Mouse (Mus musculus) liver, embryonic 11.5 days (tissue): ENCODE measurements around the gene Apba2. TPM values are rescaled to one million over a fixed set of nuclear protein-coding genes. Genes with fewer than 3 reads are reported as not detected.

Experiments used
- ATAC-seq: fragments of 200-750 bp; cut with Nextera tagmentation; replicated peaks from 2 replicates; pipeline ENCODE4 v1.8.0; 2017; ENCODE audit warnings: moderate number of reproducible peaks, mild to moderate bottlenecking, moderate TSS enrichment, moderate library complexity; ENCODE audit not compliant: low FRiP score
- DNase-seq: peaks from one replicate; pipeline ENCODE4 v3.0.0-alpha.2; 2017; ENCODE audit warnings: low spot score
- H3K27ac ChIP-seq: fragments of 300-500 bp; sonication (generic); 2 replicates; pipeline ENCODE4 v1.5.1; 2014; ENCODE audit warnings: mild to moderate bottlenecking, low read depth, low read length, control low read depth
- H3K27me3 ChIP-seq: fragments of 300-500 bp; sonication (generic); replicated peaks from 2 replicates; pipeline ENCODE4 v1.6.1; 2014; ENCODE audit warnings: low read length, mixed read lengths; ENCODE audit not compliant: control insufficient read depth, insufficient read depth
- H3K36me3 ChIP-seq: fragments of 300-500 bp; sonication (generic); 2 replicates; pipeline ENCODE4 v1.6.1; 2014; ENCODE audit warnings: mild to moderate bottlenecking, low read length, moderate library complexity, mixed read lengths; ENCODE audit not compliant: control insufficient read depth, insufficient read depth
- H3K4me1 ChIP-seq: fragments of 300-500 bp; sonication (generic); replicated peaks from 2 replicates; pipeline ENCODE4 v1.6.1; 2014; ENCODE audit warnings: low read length, mixed read lengths; ENCODE audit not compliant: control insufficient read depth, insufficient read depth
- H3K4me2 ChIP-seq: fragments of 300-500 bp; sonication (generic); 2 replicates; pipeline ENCODE4 v1.6.1; 2014; ENCODE audit warnings: mild to moderate bottlenecking, control low read depth, moderate library complexity
- H3K4me3 ChIP-seq: fragments of 300-500 bp; sonication (generic); 2 replicates; pipeline ENCODE4 v1.5.1; 2014; ENCODE audit warnings: low read depth, low read length, control low read depth
- H3K9ac ChIP-seq: fragments of 300-500 bp; sonication (generic); 2 replicates; pipeline ENCODE4 v1.6.1; 2014; ENCODE audit warnings: low read depth, low read length, control low read depth
- H3K9me3 ChIP-seq: fragments of 300-500 bp; sonication (generic); 2 replicates; pipeline ENCODE4 v1.6.1; 2016; ENCODE audit warnings: low read length, inconsistent platforms, mixed read lengths; ENCODE audit not compliant: control insufficient read depth
- WGBS: fragments of 180-500 bp; shearing (Covaris S2); extraction: QIAGEN DNeasy Blood & Tissue Kit; methylation state at CpG from one replicate; pipeline ENCODE4 v1.1.7; 2014; 5-methylcytosine and 5-hydroxymethylcytosine counted together
- polyA plus RNA-seq: library from polyadenylated mRNA; unstranded; fragments of >200 nt; fragmentation: Nextera tagmentation; extraction: Ambion mirVana; gene quantifications from 2 replicates; pipeline ENCODE4 v1.2.1, GENCODE M21; 2014

Apba2 gene
- polyA plus RNA-seq, 1 experiment from 2014 or later, result 0.96 TPM

- DNase-seq, result no peak
- ATAC-seq, result no peak
- Histone ChIP-seq H3K4me1 (no peaks in the 10 kb centered on the region), H3K9me3 (no peaks in the 10 kb centered on the region), H3K27me3 (peaks cover 39% of the 10 kb centered on the region), H3K9ac (no peak overlapping the region), H3K4me2 (no peak overlapping the region), H3K36me3 (no peaks in the 10 kb centered on the region), H3K4me3 (no peak overlapping the region), H3K27ac (no peak overlapping the region)
- 67% methylated on average over 6 of the region's 6 CpGs for WGBS
Observed at GRCm38 (mm10) chr7:64503641-64504040, 2.1 kb downstream of the Apba2 start.

GRCm38 (mm10) chr7:64504691-64505231 lies 3.3 kb downstream of the Apba2 start:
- no peaks in the 10 kb centered on the region for H3K36me3 ChIP-seq
- no peak overlapping the region for H3K4me3 ChIP-seq
- 24% methylated on average over 8 of the region's 8 CpGs for WGBS
- no peak for DNase-seq
- peaks cover 39% of the 10 kb centered on the region for H3K27me3 ChIP-seq
- H3K27ac ChIP-seq, result no peak overlapping the region
- H3K9ac ChIP-seq, result no peak overlapping the region
- no peak overlapping the region for H3K4me2 ChIP-seq
- no peaks in the 10 kb centered on the region for H3K4me1 ChIP-seq
- no peak for ATAC-seq
- no peaks in the 10 kb centered on the region for H3K9me3 ChIP-seq

- H3K27me3 ChIP-seq, result peaks cover 39% of the 10 kb centered on the region
- no peak for ATAC-seq
- WGBS, result 86% methylated on average over 3 of the region's 3 CpGs
Observed at GRCm38 (mm10) chr7:64505571-64505970, 4.1 kb downstream of the Apba2 start.

GRCm38 (mm10) chr7:64508826-64509225 lies 7.3 kb downstream of the Apba2 start:
- 88% methylated on average over 7 of the region's 7 CpGs for WGBS

More at GRCm38 (mm10) chr7:64505571-64505970, 4.1 kb downstream of the Apba2 start:
- Histone ChIP-seq H3K4me1 (no peaks in the 10 kb centered on the region), H3K4me3 (no peak overlapping the region), H3K9ac (no peak overlapping the region), H3K27ac (no peak overlapping the region), H3K9me3 (no peaks in the 10 kb centered on the region), H3K4me2 (no peak overlapping the region), H3K36me3 (no peaks in the 10 kb centered on the region)
- no peak for DNase-seq

GRCm38 (mm10) chr7:64509911-64510310 lies 8.4 kb downstream of the Apba2 start:
- Histone ChIP-seq H3K4me2 (no peak overlapping the region), H3K4me1 (no peaks in the 10 kb centered on the region), H3K27ac (no peak overlapping the region), H3K4me3 (no peak overlapping the region), H3K27me3 (0 out of 2 replicates have a peak, but pooled peaks cover under 1% of the 10 kb centered on the region), H3K36me3 (no peaks in the 10 kb centered on the region), H3K9me3 (no peaks in the 10 kb centered on the region), H3K9ac (no peak overlapping the region)
- ATAC-seq (no peak), DNase-seq (no peak)
- 73% methylated on average over 2 of the region's 2 CpGs for WGBS

More at GRCm38 (mm10) chr7:64508826-64509225, 7.3 kb downstream of the Apba2 start:
- Histone ChIP-seq H3K27ac (no peak overlapping the region), H3K4me3 (no peak overlapping the region), H3K4me2 (no peak overlapping the region), H3K9me3 (no peaks in the 10 kb centered on the region), H3K9ac (no peak overlapping the region), H3K27me3 (peaks cover 7% of the 10 kb centered on the region), H3K36me3 (no peaks in the 10 kb centered on the region), H3K4me1 (no peaks in the 10 kb centered on the region)
- ATAC-seq (no peak), DNase-seq (no peak)

GRCm38 (mm10) chr7:64510526-64511210 lies 9.2 kb downstream of the Apba2 start:
- ATAC-seq (no peak), DNase-seq (no peak)
- no peak overlapping the region for H3K4me3 ChIP-seq
- H3K27ac ChIP-seq, result no peak overlapping the region
- WGBS, result 63% methylated on average over 8 of the region's 8 CpGs
- H3K4me1 ChIP-seq, result no peaks in the 10 kb centered on the region
- no peaks in the 10 kb centered on the region for H3K27me3 ChIP-seq
- no peaks in the 10 kb centered on the region for H3K9me3 ChIP-seq
- H3K4me2 ChIP-seq, result no peak overlapping the region
- no peaks in the 10 kb centered on the region for H3K36me3 ChIP-seq
- no peak overlapping the region for H3K9ac ChIP-seq

GRCm38 (mm10) chr7:64513621-64514020 lies 12.1 kb downstream of the Apba2 start:
- Histone ChIP-seq H3K36me3 (no peaks in the 10 kb centered on the region), H3K4me2 (no peak overlapping the region), H3K4me1 (no peaks in the 10 kb centered on the region), H3K4me3 (no peak overlapping the region), H3K9ac (no peak overlapping the region), H3K27me3 (no peaks in the 10 kb centered on the region), H3K9me3 (no peaks in the 10 kb centered on the region), H3K27ac (no peak overlapping the region)
- DNase-seq, result no peak
- no peak for ATAC-seq
- WGBS, result 84% methylated on average over 3 of the region's 3 CpGs

- no peaks in the 10 kb centered on the region for H3K27me3 ChIP-seq
- H3K4me1 ChIP-seq, result no peaks in the 10 kb centered on the region
- no peak overlapping the region for H3K27ac ChIP-seq
- H3K36me3 ChIP-seq, result no peaks in the 10 kb centered on the region
- H3K9ac ChIP-seq, result no peak overlapping the region
- WGBS, result 74% methylated on average over 3 of the region's 3 CpGs
- DNase-seq (no peak), ATAC-seq (no peak)
- no peaks in the 10 kb centered on the region for H3K9me3 ChIP-seq
- H3K4me2 ChIP-seq, result no peak overlapping the region
- H3K4me3 ChIP-seq, result no peak overlapping the region
Observed at GRCm38 (mm10) chr7:64515280-64515679, 13.8 kb downstream of the Apba2 start.

GRCm38 (mm10) chr7:64515891-64516290 lies 14.4 kb downstream of the Apba2 start:
- Histone ChIP-seq H3K4me1 (no peaks in the 10 kb centered on the region), H3K9ac (no peak overlapping the region), H3K9me3 (no peaks in the 10 kb centered on the region), H3K4me2 (no peak overlapping the region), H3K27ac (no peak overlapping the region), H3K27me3 (no peaks in the 10 kb centered on the region), H3K36me3 (no peaks in the 10 kb centered on the region), H3K4me3 (no peak overlapping the region)
- ATAC-seq (no peak), DNase-seq (no peak)
- WGBS, result 96% methylated on average over 4 of the region's 4 CpGs
